Mouse (Mus musculus) ES-E14 (cell line): ENCODE results near the gene Rrnad1. TPM values are rescaled to one million over a fixed set of nuclear protein-coding genes. Genes with fewer than 3 reads are reported as not detected.

Experiments used
- DNase-seq: peaks from one replicate; pipeline ENCODE4 v3.0.0-alpha.2; 2013; ENCODE audit warnings: low read depth, low spot score
- H3K27ac ChIP-seq: 2 replicates; pipeline ENCODE4 v1.5.1; 2012; ENCODE audit warnings: low read depth, mild to moderate bottlenecking, low read length, moderate library complexity, mixed read lengths; ENCODE audit not compliant: poor library complexity, insufficient read depth, severe bottlenecking
- H3K36me3 ChIP-seq: 2 replicates; pipeline ENCODE4 v1.6.1; 2012; ENCODE audit warnings: mild to moderate bottlenecking, low read length, moderate library complexity, mixed read lengths; ENCODE audit not compliant: control insufficient read depth, poor library complexity, insufficient read depth, severe bottlenecking
- H3K4me1 ChIP-seq, 2 experiments: fragments of 150-350 bp in 1 of 2; sonication (generic) in 1 of 2; 2 replicates each; pipeline ENCODE4 v1.6.1; 2012; ENCODE audit warnings: low read length in 2 of 2, mild to moderate bottlenecking in 1 of 2, mixed read lengths in 1 of 2; ENCODE audit not compliant: control insufficient read depth in 2 of 2, insufficient read depth in 2 of 2, poor library complexity in 1 of 2
- H3K4me3 ChIP-seq, 2 experiments: fragments of 150-350 bp in 1 of 2; sonication (generic) in 1 of 2; 2 replicates each; pipeline ENCODE4 v1.5.1; 2012; ENCODE audit warnings: low read length in 2 of 2, low read depth in 1 of 2, mild to moderate bottlenecking in 1 of 2, mixed read lengths in 1 of 2; ENCODE audit not compliant: insufficient read depth in 1 of 2, poor library complexity in 1 of 2, severe bottlenecking in 1 of 2
- H3K9ac ChIP-seq: 2 replicates; pipeline ENCODE4 v1.6.1; 2012; ENCODE audit warnings: low read depth, mild to moderate bottlenecking, low read length, mixed read lengths; ENCODE audit not compliant: poor library complexity, insufficient read depth, severe bottlenecking
- H3K9me3 ChIP-seq: fragments of 150-350 bp; sonication (generic); 2 replicates; pipeline ENCODE4 v1.6.1; 2012; ENCODE audit warnings: low read depth, mild to moderate bottlenecking, low read length; ENCODE audit not compliant: control insufficient read depth, insufficient read depth
- CHD2 ChIP-seq: IDR thresholded peaks from 2 replicates; pipeline ENCODE4 v1.6.1; 2014; ENCODE audit warnings: mild to moderate bottlenecking, low read depth, low read length, inconsistent platforms
- HCFC1 ChIP-seq: IDR thresholded peaks from 2 replicates; pipeline ENCODE4 v1.6.1; 2012; ENCODE audit warnings: low read length, inconsistent platforms, borderline replicate concordance; ENCODE audit not compliant: insufficient read depth
- MAFK ChIP-seq: IDR thresholded peaks from 2 replicates; pipeline ENCODE4 v1.6.1; 2014; ENCODE audit warnings: mild to moderate bottlenecking, low read depth, low read length, inconsistent platforms; ENCODE audit not compliant: insufficient read depth
- ZC3H11A ChIP-seq: IDR thresholded peaks from 2 replicates; pipeline ENCODE4 v1.6.1; 2012; ENCODE audit warnings: low read depth, mild to moderate bottlenecking, inconsistent platforms, low read length, borderline replicate concordance
- ZNF384 ChIP-seq: IDR thresholded peaks from 2 replicates; pipeline ENCODE4 v1.6.1; 2012; ENCODE audit warnings: low read depth, low read length, inconsistent platforms
- in situ Hi-C, 2 experiments: fragments of 600-800 bp; cut with MboI; formaldehyde crosslinking; loops; one replicate each; pipeline ENCODE4 v1.15.1; 2025; ENCODE audit warnings: low sequenced_read_pairs in 2 of 2, inconsistent platforms in 1 of 2; ENCODE audit not compliant: unreplicated experiment in 2 of 2
- total RNA-seq: library from RNA; depleted of rRNA; stranded (reverse); fragments of 300-350 nt; gene quantifications from 2 replicates; pipeline ENCODE4 v1.2.3, GENCODE M21; 2012

The Rrnad1 gene
- total RNA-seq, 1 experiment, result 22.0 TPM

DNA sequence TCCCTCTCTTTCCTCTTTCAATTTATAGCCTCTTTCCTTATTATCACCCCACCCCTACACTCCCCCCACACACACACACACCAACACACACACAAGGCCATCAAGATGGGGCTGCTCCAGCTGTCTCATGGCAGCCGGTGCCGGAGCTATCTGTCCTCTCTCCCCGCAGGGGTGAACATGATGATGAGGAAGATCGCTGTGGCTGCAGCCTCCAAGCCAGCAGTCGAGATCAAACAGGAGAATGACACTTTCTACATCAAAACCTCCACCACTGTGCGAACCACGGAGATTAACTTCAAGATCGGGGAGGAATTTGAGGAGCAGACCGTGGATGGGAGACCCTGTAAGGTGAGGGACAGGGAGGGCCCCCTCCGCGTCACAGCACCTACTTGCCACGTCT is 21.4 kb upstream of the Rrnad1 start:
- DNase-seq, result no peak
- no peak overlapping the region for H3K9ac ChIP-seq
- peaks cover 10 to 33% of the 10 kb centered on the region in 2 experiments for H3K4me1 ChIP-seq

DNA sequence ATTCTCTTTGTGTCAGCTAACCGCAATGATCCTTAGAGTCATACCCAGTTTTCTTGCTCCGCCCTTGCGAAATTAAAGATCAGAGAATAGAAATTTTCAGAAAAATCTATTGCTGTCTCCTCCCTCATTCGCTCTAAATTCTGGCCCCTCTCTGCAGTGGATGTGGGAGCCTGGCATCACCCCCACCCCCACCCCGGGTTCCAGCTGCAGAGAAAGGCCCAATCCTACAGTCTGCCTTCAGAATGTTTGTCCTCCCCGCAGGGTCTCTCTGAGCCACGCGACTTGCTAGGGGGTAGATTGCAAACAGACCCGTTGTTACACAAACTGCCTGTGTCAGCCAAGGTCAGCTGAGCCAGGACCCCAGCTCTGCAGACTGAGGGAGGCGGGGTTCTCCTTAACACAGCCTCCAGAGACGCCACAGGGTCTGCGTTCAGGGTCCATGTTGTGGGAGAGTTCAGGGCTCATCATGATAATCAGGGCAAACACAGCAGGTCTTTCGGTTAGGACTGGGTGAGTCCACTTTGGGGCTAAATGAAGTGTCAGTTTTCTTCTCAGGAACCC is 19.5 kb upstream of the Rrnad1 start:
- H3K4me1 ChIP-seq, result peaks cover 11 to 46% of the 10 kb centered on the region in 2 experiments
- H3K4me3 ChIP-seq, result peak overlapping the region in 1 of 2 experiments; percentile 18; a peak in 2 of 4 replicates
- no peak for DNase-seq
- H3K36me3 ChIP-seq, result no peaks in the 10 kb centered on the region
- no peak overlapping the region for H3K9ac ChIP-seq
- in situ Hi-C loops, result no loop called here
- TF ChIP-seq ZC3H11A (no peak), MAFK (no peak), HCFC1 (no peak), ZNF384 (no peak), CHD2 (no peak)
- H3K27ac ChIP-seq, result no peak overlapping the region
- H3K9me3 ChIP-seq, result no peaks in the 10 kb centered on the region

More for the DNA sequence above, 21.4 kb upstream of the Rrnad1 start:
- Histone ChIP-seq H3K4me3 (peak overlapping the region; percentile 3 to 16; a peak in 2 of 4 replicates), H3K36me3 (no peaks in the 10 kb centered on the region), H3K9me3 (no peaks in the 10 kb centered on the region), H3K27ac (no peak overlapping the region)
- no peak for TF ChIP-seq HCFC1
- no peak for TF ChIP-seq ZC3H11A
- TF ChIP-seq CHD2, result no peak
- TF ChIP-seq MAFK, result no peak
- no peak for TF ChIP-seq ZNF384
- in situ Hi-C loops, result no loop called here

DNA sequence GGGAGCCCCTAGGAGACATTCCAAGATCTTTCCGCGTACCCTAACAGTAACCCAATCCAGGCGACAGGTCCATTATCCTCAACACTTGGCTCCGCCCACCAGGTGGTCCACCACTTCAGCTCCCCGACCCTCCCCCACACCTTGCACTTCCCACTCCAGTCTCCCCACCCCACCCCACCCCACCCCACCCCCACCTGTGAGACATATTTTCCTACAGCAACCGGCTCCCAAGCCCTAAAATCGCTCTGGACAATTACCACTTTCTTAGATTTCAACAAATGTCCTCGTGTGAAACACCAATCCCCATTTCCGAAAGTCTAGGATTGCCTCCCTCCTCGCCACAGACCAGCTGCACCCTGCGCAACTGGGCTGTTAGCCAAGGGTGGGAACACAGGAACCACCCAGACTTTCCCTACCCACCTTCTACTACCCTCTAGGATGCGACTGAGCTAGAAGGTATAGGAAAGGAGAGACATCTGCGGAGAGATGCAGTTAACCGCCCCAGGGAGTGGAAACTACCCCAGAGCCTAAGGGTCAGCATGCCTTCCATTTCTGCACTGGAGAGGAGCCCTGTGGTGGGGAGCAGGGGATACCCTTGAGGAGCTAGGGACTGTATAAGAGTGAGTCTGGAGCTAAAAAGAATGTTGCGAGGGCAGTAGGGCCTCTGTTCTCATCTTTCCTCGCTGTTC is 18.9 kb upstream of the Rrnad1 start:
- Histone ChIP-seq H3K27ac (no peak overlapping the region), H3K4me1 (peaks cover 11 to 52% of the 10 kb centered on the region in 2 experiments), H3K4me3 (peak overlapping the region; percentile 18 to 44; a peak in 3 of 4 replicates), H3K9ac (no peak overlapping the region), H3K9me3 (no peaks in the 10 kb centered on the region), H3K36me3 (no peaks in the 10 kb centered on the region)
- DNase-seq, result no peak
- TF ChIP-seq HCFC1 (no peak), CHD2 (no peak)
- in situ Hi-C loops, result no loop called here

DNA sequence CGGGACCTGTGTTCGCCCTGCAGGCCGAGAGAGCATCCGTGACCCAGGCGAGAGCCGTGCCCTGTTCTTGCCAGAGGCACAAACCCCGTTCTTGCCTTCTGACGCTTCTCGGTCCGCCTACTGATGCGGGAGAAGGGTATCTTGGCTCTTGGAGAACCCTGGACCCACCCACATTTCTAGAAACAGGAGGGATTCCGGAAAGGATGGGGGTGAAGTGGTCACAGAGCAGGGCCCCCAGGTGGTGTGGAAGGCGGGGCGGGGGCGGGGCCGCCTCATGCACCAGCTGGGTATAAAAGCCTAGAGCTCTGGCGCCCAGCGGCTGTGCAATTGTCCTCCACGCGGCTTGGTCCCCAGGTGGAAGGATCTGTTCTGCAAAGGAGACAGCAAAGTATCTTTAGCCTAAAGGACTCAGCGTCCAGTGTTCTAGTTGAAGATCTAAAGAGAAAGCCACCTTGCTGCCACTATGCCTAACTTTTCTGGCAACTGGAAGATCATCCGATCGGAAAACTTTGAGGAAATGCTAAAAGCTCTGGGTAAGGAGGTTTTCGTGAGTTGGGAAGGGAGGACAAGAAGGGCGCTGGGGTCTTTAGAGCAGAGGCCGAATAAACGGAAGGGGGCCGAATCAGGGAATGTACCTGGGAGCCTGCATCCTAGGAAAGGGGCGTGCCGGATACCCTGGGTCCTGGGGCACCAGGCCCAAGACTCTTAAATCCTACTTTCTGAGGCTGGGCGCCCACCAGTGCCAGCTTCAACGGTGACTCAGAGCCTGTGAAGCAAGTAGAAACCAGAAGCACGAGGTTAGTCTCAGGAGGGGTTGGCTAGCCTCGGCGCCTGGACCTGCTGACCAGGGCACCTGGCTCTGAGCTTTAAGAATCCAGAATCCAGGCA is 18.1 kb upstream of the Rrnad1 start, which contains the start of gene Crabp2:
Gene Crabp2, plus strand, starts transcription at position 289 of the 888 bp plus-strand sequence.
- Histone ChIP-seq H3K9me3 (no peaks in the 10 kb centered on the region), H3K4me3 (peak within 1 kb of the TSS; percentile 33 to 45; a peak in 3 of 4 replicates), H3K36me3 (0 out of 2 replicates have a peak, but pooled peaks cover under 1% of the 10 kb centered on the region), H3K27ac (no peak within 1 kb of the TSS), H3K4me1 (peaks cover 11 to 54% of the 10 kb centered on the region in 2 experiments), H3K9ac (no peak within 1 kb of the TSS)
- in situ Hi-C loops, result no loop called here
- TF ChIP-seq CHD2 (no peak), ZNF384 (no peak), ZC3H11A (no peak), HCFC1 (no peak), MAFK (no peak)
- DNase-seq, result no peak
